Mouse (Mus musculus): ENCODE data around the gene Phf13.

- TF ChIP-seq CTCF (IDR thresholded peaks at IDR 0.05; ENCODE audit: insufficient read depth, low read depth, low read length): peak; percentile 84
- TF ChIP-seq POLR2A (IDR thresholded peaks at IDR 0.05; ENCODE audit: insufficient read depth, low read depth, low read length): peak; percentile 78
These were observed 43.1 kb upstream of the Phf13 start, which contains the start of gene Nol9 for GRCm38 (mm10) chr4:152038985-152039830.
